Mouse (Mus musculus): ENCODE results near the gene Lsamp.
A peak's percentile ranks its signal among the peaks of the same experiment; 100 is the strongest.

Gene Lsamp

DNA sequence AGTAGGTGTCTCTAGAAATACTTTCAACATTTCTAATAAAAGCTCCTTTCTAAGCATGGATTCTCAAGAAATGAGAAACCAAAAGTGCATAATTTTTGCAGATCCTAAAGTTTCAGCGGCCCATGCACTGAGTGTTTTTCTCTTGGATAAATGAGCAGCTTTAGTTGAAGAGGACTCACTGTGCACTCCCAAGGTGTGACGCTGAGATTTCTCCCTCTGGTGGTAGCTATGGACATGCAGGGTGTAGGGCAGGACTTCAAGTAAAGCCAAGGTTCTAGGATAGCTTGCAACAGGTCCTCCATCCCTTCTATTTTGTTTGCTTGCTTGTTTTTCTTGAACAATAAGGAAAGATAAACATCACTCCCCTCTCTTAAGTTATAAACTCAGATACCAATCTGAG, 1558.5 kb downstream of the Lsamp start:
- no peak for DNase-seq (ENCODE audit: low spot score in 2 of 2)

- DNase-seq (ENCODE audit: low spot score in 2 of 2), result no peak
Observed at GRCm38 (mm10) chr16:41551164-41551563, 1567.0 kb downstream of the Lsamp start.

DNA sequence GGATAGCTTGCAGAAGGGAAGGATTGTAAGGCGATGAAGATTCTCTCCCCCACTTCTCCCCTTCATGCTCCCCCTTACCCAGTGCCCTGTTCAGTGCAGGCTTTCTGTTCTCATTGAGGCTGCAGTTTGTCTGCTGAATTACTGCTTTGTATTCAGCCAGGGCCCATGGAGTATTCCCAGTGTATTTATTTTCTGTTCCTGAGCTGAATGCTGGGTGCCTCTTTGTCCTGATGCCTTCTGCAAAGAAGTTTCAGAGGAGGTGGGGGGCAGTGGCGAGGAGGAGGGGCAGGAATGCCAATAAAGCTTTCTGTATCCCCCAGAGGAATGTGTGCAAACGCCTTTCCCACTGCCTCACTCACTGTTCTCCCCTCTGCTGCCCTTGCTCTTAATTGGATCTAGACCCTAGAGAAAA, 1567.7 kb downstream of the Lsamp start:
- no peak for DNase-seq (ENCODE audit: low spot score in 2 of 2)

GRCm38 (mm10) chr16:41557104-41557503, 1572.9 kb downstream of the Lsamp start:
- no peak for DNase-seq (ENCODE audit: low spot score in 2 of 2)

- no peak for DNase-seq (ENCODE audit: low spot score in 2 of 2)
Observed at GRCm38 (mm10) chr16:41565233-41565632, 1581.1 kb downstream of the Lsamp start.

- DNase-seq (ENCODE audit: low spot score in 2 of 2), result no peak
Observed at GRCm38 (mm10) chr16:41588675-41589301, 1604.6 kb downstream of the Lsamp start.

GRCm38 (mm10) chr16:41612229-41612628, 1628.1 kb downstream of the Lsamp start:
- no peak for DNase-seq (ENCODE audit: low spot score in 2 of 2)

DNA sequence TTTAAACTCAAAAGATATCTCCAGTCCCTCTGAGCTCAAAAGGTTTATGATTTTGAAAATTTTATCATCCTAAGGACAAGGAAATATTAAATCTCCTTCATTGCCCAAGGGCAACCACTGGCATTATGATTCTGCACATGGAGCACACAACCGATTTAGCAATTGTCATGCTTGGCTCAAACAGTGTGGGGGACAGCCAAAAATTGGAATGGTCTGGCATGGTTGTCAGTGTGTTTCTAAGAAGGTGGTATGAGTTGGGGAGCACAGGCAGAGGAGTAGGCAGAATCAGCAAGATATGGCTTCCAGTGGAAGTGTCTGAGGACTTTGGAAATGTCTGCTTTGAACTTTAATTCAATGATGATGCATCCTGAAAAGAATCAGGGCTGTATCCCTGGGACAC, 1639.7 kb downstream of the Lsamp start:
- no peak for DNase-seq (ENCODE audit: low spot score in 2 of 2)

DNA sequence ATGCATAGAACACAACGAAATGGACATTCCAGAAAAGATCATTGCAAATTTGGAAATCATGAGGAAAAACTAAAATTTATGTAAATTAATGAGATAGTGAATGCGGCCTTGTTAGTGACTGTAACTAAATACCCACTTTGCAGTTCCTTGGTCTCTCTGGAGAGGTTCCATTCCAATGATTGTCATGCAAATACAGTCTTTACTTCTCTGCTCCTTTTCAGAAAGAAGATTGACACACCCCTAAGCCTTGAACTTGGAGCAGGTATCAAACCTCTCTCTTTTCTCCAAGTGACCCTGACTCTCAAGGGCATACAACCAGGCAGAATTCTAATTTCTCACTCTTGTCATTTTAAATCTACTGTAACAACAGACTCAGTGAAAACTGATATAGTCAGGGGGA, 1649.7 kb downstream of the Lsamp start:
- DNase-seq (ENCODE audit: low spot score in 2 of 2), result no peak

DNA sequence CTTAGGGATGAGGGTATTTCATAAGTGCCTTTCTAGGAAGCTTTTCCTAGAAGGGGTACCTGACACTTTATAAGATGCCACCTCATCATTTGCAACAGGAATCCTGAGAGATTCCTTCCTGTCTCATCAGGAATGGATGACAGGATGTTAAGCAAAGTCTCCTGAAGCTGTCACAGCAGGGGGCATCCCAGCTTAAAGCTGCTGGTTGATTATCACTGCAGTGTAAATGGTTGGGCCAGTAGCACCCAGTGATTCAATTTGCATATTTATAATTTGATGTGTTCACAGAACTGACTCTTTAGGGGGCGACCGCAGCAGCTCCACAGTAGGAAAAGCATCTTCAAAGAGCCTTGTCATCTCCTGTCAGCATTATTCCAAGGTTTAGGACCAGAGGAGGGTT, 1656.7 kb downstream of the Lsamp start:
- no peak for DNase-seq (ENCODE audit: low spot score in 2 of 2)

DNA sequence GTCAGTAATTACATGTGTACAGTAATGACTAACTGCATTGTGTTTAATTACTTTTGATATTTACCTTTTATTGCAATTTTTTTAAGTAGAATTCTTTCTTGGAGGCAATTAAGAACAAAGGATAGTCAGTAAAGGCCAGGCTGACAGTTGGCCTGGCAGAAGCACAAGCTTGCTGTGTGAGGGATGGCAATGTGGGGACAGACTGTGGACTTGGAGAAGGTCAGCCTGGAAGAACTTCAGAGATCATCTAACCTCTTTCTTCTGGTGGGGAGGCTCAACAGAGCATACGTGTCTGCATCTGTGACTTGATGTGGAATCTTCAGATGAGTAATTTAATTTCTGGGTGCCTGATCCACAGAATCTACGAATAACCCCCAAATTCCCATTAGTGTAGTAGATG, 1669.1 kb downstream of the Lsamp start:
- DNase-seq (ENCODE audit: low spot score in 2 of 2), result no peak

DNA sequence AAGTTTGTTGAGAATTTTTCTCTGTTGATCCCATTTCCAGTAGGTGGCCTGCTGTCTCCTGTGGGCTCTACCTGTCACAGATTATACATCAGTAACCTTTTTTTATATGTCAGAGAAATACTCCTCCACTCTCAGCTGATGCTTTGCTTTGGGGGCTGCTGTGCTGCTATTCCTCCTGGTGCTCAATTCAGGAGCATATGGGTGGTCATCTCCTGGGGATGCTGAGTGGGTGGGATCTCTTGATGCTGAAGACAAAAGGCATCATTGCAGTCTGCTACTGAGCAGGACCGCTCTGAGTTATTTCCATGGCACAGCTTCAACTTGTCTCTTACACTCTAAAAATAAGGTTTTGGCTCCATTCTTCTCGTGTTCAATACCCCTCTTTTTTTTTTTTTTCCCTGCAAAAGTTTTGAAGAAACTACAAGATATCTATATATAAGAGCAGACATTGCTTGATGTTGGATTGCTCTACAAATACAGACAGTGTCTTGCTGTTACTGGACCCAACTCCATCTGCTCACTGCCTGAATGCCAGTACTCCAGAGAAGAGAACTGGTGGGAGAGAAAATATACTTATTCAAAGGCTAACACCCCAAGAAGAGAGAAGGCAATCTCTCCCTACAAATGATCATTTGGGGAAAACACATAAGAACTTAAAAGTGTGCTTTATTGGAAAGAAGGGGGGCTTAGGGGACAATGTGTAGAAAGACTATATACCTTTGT, 1690.3 kb downstream of the Lsamp start:
- no peak for DNase-seq (ENCODE audit: low spot score in 2 of 2)

GRCm38 (mm10) chr16:41675774-41676173, 1691.6 kb downstream of the Lsamp start:
- no peak for DNase-seq (ENCODE audit: low spot score in 2 of 2)

GRCm38 (mm10) chr16:41692435-41692834, 1708.3 kb downstream of the Lsamp start:
- DNase-seq (ENCODE audit: low spot score in 2 of 2), result no peak

- no peak for DNase-seq (ENCODE audit: low spot score in 2 of 2)
Observed at GRCm38 (mm10) chr16:41701790-41702428, 1717.7 kb downstream of the Lsamp start.

DNA sequence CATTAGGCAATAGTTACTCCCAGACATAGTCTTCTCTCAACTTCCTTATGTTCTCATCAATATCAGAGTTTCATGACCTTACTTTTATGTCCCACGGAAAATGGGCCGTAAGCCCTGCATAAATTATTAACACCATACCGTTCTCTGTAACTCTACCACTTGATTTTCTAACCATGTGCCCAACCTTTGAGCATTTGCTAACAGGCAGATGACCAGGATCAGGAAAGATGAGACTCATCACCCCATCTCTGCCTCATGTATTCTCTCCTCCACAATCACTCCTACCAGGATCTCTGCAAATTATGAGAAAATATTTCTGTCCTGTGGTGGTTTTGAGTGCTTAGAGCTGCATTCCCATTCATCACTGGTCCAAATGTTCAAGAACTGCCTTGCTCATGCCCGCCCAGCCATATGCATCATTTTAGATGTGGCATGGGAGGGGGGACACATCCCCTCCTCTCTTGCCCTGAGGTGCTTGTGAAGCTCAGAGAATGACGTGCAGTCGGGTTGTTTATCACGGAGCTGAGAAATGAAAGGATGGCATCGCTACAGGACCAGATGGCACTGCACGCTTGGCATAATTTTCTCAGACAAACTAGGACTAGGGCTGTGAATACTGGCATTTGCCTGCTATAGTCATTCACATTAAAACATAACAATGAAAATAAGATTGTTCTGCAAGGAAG, 1744.9 kb downstream of the Lsamp start:
- no peak for DNase-seq (ENCODE audit: low spot score in 2 of 2)

DNA sequence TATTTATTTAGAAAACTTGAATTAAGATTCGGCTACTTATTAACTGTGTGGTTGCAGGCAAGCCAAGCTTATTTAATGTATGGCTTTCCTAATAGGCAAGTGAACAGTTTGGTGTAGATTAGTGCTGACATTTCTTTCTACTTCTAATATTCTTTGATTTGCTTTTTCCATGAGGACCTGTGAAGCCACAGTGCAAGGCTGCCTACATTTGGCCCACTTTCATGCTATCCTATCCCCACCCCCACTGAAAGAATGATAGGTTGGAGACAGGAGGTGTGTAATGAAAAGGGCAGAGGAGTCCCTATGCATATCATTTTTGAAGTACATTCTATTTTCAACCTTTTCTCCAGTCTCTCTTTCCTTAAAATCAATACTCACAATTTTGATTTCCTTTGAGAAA, 1745.8 kb downstream of the Lsamp start:
- no peak for DNase-seq (ENCODE audit: low spot score in 2 of 2)

GRCm38 (mm10) chr16:41745037-41745436, 1760.9 kb downstream of the Lsamp start:
- DNase-seq (ENCODE audit: low spot score in 2 of 2), result peak; percentile 3 to 59

DNA sequence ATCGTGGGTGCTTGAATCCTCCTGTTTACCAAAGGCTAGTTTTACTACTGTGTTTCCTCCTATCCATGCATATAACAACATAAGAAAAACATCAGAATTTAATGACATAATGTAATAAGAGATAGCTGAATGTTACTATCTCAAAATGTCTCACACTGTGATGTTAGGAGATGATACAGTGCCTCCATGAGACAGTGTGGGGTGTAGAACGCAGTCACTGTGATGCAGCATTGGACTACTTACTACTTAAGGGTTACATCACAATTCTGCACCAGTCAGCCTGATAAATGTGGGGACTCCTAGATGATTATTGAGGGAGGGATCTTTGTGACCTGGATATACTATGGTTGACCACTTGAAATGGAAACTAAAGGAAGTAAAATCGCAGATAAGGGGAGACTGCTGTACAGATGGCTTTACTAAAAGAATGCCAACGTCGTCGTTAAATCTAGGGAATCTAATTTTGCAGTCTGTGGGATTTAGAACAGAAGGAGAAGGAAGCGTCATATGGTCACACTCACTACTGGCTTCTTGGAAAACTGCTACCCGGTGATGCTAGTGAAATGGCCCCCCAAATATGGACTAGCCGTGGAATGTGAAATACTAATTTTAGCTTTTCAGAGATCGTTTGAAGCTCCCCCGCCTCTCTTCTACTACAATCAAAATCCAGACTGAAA, 1762.2 kb downstream of the Lsamp start:
- no peak for DNase-seq (ENCODE audit: low spot score in 2 of 2)

GRCm38 (mm10) chr16:41747874-41748273, 1763.7 kb downstream of the Lsamp start:
- DNase-seq (ENCODE audit: low spot score in 2 of 2), result no peak

- DNase-seq (ENCODE audit: low spot score in 2 of 2), result no peak
Observed at GRCm38 (mm10) chr16:41748759-41749158, 1764.6 kb downstream of the Lsamp start.

GRCm38 (mm10) chr16:41764285-41764684, 1780.1 kb downstream of the Lsamp start:
- DNase-seq (ENCODE audit: low spot score in 2 of 2), result no peak

All from urinary bladder, postnatal 36 days (tissue).